Mouse (Mus musculus): ENCODE data around the gene Frs2. TPM values are rescaled to one million over a fixed set of nuclear protein-coding genes. Genes with fewer than 3 reads are reported as not detected.
"Not testable (repeated sequence)": the region's sequence is repeated elsewhere in the genome, so short reads cannot be mapped to it uniquely, and the experiment has no call there.

Frs2 gene
- total and polyA plus RNA-seq, 2 experiments from 2014 or later: 17.3 to 20.3 TPM

DNA sequence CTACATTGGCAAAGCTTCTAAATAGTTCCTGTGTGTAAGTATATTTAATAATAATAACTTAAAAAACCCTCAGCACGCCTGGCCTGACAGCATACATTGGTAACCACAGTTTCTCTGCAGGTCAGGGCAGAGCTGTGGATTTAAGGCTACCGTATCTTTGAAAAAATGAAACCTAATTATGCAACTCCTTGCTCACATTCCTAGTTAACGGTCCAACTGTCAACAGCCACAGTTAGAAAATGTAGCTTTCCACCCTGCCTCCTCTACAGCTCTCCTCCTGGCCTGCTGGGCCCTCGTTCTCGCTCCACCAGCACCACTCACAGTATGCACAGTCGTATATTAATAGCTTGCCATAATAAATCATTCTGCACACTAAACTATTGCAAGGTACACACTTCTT is 3.7 kb downstream of the Frs2 start:
- Histone ChIP-seq H3K27ac (ENCODE audit: low read depth, low read length) (no peak overlapping the region), H3K27me3 (ENCODE audit: insufficient read depth, low read length) (no peaks in the 10 kb centered on the region), H3K4me1 (ENCODE audit: insufficient read depth, low read length) (no peaks in the 10 kb centered on the region), H3K9ac (replicated peaks; ENCODE audit: low read length, poor library complexity, severe bottlenecking) (no peak overlapping the region), H3K36me3 (ENCODE audit: insufficient read depth, low read length) (no peaks in the 10 kb centered on the region), H3K9me3 (ENCODE audit: low read length) (no peaks in the 10 kb centered on the region), H3K4me3 (ENCODE audit: low read depth, low read length) (no peak overlapping the region), H3K4me2 (ENCODE audit: low read depth, low read length, poor library complexity, severe bottlenecking) (no peak overlapping the region)
- ATAC-seq (ENCODE audit: low FRiP score) (no peak), DNase-seq (ENCODE audit: low spot score) (no peak)
- no peak for TF ChIP-seq CTCF (IDR thresholded peaks at IDR 0.05)
- WGBS: 76% methylated on average over 6 of the region's 6 CpGs

DNA sequence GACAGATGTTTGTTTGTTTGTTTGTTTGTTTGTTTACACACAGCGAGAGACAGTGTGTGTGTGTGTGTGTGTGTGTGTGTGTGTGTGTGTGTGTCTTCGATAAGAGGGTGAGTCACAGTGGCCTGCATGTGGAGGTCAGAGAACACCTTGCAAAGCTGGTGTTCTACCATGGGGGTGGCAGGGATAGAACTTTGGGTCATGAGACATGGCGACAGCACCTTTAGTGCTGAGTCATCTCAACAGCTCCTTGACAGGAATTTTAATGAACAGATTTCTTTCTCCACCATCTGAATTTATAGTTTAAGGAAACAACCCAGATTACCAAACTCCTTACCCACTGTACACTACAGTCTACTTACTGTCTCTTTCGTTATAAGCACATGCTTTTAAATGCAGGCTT is 4.3 kb downstream of the Frs2 start:
- Histone ChIP-seq H3K4me3 (ENCODE audit: low read depth, low read length) (no peak overlapping the region), H3K4me1 (ENCODE audit: insufficient read depth, low read length) (no peaks in the 10 kb centered on the region), H3K27me3 (ENCODE audit: insufficient read depth, low read length) (no peaks in the 10 kb centered on the region), H3K27ac (ENCODE audit: low read depth, low read length) (no peak overlapping the region), H3K4me2 (ENCODE audit: low read depth, low read length, poor library complexity, severe bottlenecking) (no peak overlapping the region), H3K9me3 (ENCODE audit: low read length) (no peaks in the 10 kb centered on the region), H3K36me3 (ENCODE audit: insufficient read depth, low read length) (no peaks in the 10 kb centered on the region), H3K9ac (replicated peaks; ENCODE audit: low read length, poor library complexity, severe bottlenecking) (no peak overlapping the region)
- ATAC-seq (ENCODE audit: low FRiP score): no peak
- WGBS: 90% methylated on average over 4 of the region's 4 CpGs
- TF ChIP-seq CTCF (IDR thresholded peaks at IDR 0.05): no peak
- DNase-seq (ENCODE audit: low spot score): no peak

DNA sequence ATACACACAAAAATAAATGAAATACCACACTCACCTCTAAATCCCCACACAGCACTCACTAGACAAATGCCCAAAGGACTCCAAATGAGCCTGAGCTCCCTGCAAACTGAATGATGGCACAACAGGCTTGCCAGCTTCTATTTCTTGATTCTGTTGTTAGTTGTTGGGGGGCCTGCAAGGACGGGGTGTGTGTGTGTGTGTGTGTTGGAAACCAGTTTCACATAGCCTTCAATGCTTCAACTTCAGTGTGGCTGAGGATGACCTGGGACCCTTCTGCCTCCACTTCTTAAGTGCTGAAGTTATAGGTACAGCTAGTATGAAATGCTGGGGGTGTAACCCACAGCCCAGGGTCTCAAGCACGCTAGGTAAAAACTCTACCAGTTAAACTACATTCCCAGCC is 5.0 kb downstream of the Frs2 start:
- TF ChIP-seq CTCF (IDR thresholded peaks at IDR 0.05): no peak
- H3K9me3 ChIP-seq (ENCODE audit: low read length): no peaks in the 10 kb centered on the region
- H3K27me3 ChIP-seq (ENCODE audit: insufficient read depth, low read length): no peaks in the 10 kb centered on the region
- no peaks in the 10 kb centered on the region for H3K36me3 ChIP-seq (ENCODE audit: insufficient read depth, low read length)
- 93% methylated on average over 2 of the region's 2 CpGs for WGBS
- no peak overlapping the region for H3K9ac ChIP-seq (replicated peaks; ENCODE audit: low read length, poor library complexity, severe bottlenecking)
- H3K27ac ChIP-seq (ENCODE audit: low read depth, low read length): no peak overlapping the region
- no peak overlapping the region for H3K4me2 ChIP-seq (ENCODE audit: low read depth, low read length, poor library complexity, severe bottlenecking)
- no peak for DNase-seq (ENCODE audit: low spot score)
- no peak for ATAC-seq (ENCODE audit: low FRiP score)
- no peaks in the 10 kb centered on the region for H3K4me1 ChIP-seq (ENCODE audit: insufficient read depth, low read length)
- H3K4me3 ChIP-seq (ENCODE audit: low read depth, low read length): no peak overlapping the region

DNA sequence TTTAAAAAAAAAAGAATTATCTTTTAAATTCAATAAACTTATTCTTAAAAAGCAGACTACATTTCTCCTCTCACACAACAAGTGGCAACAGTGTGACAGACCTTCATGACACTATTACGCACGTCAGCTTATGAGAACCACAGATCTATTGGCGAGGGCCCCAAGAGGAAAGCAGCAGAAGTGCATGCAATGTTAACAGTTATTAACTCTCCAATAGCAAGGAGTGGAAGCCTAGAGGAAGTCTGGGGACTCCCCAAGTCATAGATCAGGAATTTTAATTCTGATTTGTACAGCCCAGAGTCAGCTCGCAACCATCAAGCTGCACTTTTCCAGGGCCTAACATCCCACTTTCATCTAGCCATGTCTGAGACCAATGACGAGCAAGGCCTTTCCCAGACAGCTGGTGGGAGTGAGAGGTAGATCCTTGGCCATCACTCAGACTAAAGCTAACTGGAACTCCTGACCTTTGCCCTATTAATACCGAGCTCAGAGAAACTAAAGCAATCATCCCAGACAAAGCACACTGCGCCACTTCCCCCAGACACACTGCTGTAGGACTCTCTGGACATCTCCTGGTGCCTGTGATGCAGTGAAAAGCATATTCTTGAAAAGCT is 6.3 kb downstream of the Frs2 start:
- DNase-seq (ENCODE audit: low spot score): peak; percentile 21

DNA sequence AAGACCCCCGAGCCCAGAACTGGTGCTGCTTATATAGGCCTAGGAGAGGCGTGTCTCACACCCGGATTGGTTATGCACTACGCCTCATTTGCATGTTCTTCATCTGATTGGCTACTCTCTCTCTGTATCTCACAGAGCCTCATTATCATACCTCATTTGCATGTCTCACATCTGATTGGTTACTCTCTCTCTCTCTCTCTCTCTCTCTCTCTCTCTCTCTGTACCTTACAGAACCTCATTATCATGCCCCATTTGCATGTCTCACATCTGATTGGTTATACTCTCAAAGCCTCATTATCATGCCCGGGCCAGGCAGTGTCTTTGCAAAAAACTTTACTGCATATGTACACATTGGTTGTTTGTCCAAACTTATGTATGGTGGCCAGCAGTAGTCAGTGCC is 16.8 kb downstream of the Frs2 start:
- not testable (repeated sequence) for H3K4me3 ChIP-seq (ENCODE audit: low read depth, low read length); H3K27ac ChIP-seq (ENCODE audit: low read depth, low read length); H3K9ac ChIP-seq (replicated peaks; ENCODE audit: low read length, poor library complexity, severe bottlenecking); ATAC-seq (ENCODE audit: low FRiP score); H3K9me3 ChIP-seq (ENCODE audit: low read length); H3K4me2 ChIP-seq (ENCODE audit: low read depth, low read length, poor library complexity, severe bottlenecking); DNase-seq (ENCODE audit: low spot score); H3K36me3 ChIP-seq (ENCODE audit: insufficient read depth, low read length); H3K27me3 ChIP-seq (ENCODE audit: insufficient read depth, low read length); H3K4me1 ChIP-seq (ENCODE audit: insufficient read depth, low read length)
- 92% methylated on average over 5 of the region's 5 CpGs for WGBS

More for the DNA sequence above, 6.3 kb downstream of the Frs2 start:
- peak; percentile 28 for TF ChIP-seq CTCF (IDR thresholded peaks at IDR 0.05)
- no peaks in the 10 kb centered on the region for H3K4me1 ChIP-seq (ENCODE audit: insufficient read depth, low read length)
- no peak overlapping the region for H3K4me3 ChIP-seq (ENCODE audit: low read depth, low read length)
- WGBS: 57% methylated on average over 7 of the region's 7 CpGs
- no peak overlapping the region for H3K9ac ChIP-seq (replicated peaks; ENCODE audit: low read length, poor library complexity, severe bottlenecking)
- H3K9me3 ChIP-seq (ENCODE audit: low read length): no peaks in the 10 kb centered on the region
- no peak for ATAC-seq (ENCODE audit: low FRiP score)
- no peaks in the 10 kb centered on the region for H3K36me3 ChIP-seq (ENCODE audit: insufficient read depth, low read length)
- H3K27ac ChIP-seq (ENCODE audit: low read depth, low read length): no peak overlapping the region
- no peak overlapping the region for H3K4me2 ChIP-seq (ENCODE audit: low read depth, low read length, poor library complexity, severe bottlenecking)
- H3K27me3 ChIP-seq (ENCODE audit: insufficient read depth, low read length): no peaks in the 10 kb centered on the region

DNA sequence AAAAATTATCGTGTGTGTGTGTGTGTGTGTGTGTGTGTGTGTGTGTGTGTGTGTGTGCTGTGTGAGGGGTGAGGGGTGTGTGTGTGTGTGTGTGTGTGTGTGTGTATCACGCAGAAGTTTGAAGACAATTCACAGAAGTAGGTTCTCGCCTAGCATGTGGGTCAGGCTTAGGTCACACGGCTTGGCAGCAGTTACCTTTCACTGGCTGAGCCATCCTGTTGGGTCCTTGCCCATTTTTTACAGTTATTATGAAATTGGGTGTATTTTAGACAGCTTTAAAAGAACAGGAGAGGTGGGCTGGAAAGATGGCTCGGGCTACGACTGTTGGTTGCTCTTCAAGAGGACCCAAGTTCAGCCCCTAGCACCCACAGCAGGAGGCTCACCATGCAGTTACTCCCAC is 18.3 kb downstream of the Frs2 start:
- H3K27ac ChIP-seq (ENCODE audit: low read depth, low read length): no peak overlapping the region
- no peak overlapping the region for H3K4me2 ChIP-seq (ENCODE audit: low read depth, low read length, poor library complexity, severe bottlenecking)
- H3K4me3 ChIP-seq (ENCODE audit: low read depth, low read length): no peak overlapping the region
- WGBS: 82% methylated on average over 6 of the region's 6 CpGs
- H3K27me3 ChIP-seq (ENCODE audit: insufficient read depth, low read length): no peaks in the 10 kb centered on the region
- no peak for TF ChIP-seq CTCF (IDR thresholded peaks at IDR 0.05)
- H3K36me3 ChIP-seq (ENCODE audit: insufficient read depth, low read length): 0 out of 2 replicates have a peak, but pooled peaks cover 2% of the 10 kb centered on the region
- ATAC-seq (ENCODE audit: low FRiP score) (no peak), DNase-seq (ENCODE audit: low spot score) (no peak)
- H3K4me1 ChIP-seq (ENCODE audit: insufficient read depth, low read length): no peaks in the 10 kb centered on the region
- H3K9me3 ChIP-seq (ENCODE audit: low read length): no peaks in the 10 kb centered on the region
- H3K9ac ChIP-seq (replicated peaks; ENCODE audit: low read length, poor library complexity, severe bottlenecking): no peak overlapping the region

Measured in midbrain, postnatal 0 days (tissue).